Mouse (Mus musculus): ENCODE measurements at regions not wholly inside any gene's neighbourhood (a gene's known extent, or its start where the extent isn't known, plus 50 kb on each side); places are given as distances from the start of the nearest gene placed in this dataset.
"Not testable (repeated sequence)": the region's sequence is repeated elsewhere in the genome, so short reads cannot be mapped to it uniquely, and the experiment has no call there.

DNA sequence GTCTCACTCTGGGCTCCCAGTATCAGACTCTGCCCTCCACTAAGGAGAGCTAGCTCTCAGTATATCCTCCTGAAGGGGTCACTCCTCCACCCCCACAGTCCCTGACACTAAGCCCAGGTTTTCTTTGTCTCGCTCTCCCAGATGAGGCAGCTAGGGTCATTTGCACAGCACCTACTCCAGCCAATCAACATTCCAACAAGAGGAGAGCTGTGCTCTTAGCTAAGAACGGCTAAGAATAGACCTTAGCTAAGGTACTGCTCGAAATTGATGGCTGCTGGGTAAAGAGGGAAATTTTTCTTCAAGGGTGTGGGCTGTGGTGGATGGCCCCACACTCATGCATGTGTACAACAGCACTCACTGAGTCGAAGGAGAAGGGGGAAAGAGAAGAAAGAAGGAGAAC is 86.3 kb upstream of the Nt5e start:
- no peak for DNase-seq

DNA sequence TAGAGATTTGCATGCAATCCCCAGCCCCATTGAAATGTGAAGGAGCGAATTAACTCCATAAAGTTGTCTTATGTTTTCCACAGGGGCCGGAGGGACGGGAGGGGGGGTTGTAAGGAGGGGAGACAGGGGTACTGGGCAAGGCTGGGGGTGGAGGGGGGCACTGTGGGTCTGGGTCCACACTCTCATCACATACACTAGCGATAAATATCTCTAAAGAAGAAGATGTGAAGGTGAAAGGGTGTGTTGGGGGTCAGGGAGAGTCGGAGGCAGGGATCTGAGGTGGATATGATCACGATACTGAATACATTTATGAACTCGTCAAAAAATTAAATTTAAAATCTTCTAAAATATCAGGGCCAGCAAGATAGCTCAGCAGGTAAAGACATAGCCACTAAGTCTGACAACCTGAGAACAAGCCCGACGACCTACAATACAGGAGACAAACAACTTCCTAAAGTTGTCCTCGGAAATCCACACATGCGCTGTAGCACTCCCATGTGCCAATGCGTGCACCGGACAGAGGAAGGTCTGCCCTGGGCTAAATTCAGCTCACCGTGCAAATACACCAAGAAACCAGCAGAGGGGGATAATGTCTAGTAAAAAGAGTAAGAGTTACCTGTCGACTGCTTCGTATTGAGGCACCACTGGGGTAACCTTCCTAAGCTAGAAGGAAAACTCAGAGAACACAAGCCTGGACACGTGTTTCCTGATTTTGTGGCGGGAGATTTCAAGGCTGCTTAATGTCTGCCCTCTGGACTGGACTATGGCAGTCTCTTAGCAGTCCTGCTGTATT is 85.6 kb upstream of the Nt5e start:
- DNase-seq = peak; percentile 63 to 68

DNA sequence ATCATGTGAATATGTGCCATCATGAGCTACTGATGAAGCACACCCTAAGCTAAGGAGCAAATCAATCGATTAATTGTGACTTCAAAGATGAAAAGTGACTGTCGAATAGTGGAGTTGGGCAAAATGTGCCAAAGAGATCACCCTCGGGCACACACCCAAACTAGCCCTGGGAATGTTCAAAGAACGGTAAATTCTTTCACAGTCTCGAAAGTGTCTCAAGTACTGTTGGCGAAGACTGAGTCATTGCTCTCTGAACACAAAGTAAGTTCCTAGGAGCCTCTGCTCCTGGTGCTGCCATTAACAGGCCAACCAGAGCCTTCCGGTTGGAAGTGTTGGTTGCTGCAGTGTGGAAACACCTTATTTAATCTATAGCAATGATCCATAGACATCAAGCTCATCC is 84.5 kb upstream of the Nt5e start:
- DNase-seq = no peak

DNA sequence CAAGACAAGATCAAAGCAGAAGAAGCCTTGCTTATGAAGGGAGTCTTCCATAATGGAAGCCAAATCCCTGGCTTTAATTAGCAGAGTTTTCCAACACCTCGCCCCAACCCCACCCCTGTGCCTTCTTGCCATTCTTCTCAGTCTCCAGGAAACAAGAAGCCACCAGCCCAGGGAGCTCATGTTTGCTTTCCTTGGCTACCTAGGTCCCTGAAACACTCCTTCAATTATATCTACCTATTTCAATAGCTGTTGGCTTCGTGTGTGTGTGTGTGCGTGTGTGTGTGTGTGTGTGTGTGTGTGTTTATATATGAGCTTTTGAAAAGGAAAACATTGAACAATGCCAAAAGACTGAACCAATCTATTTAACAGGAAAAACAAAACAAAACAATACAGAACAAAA is 82.5 kb upstream of the Nt5e start:
- no peak for DNase-seq

DNA sequence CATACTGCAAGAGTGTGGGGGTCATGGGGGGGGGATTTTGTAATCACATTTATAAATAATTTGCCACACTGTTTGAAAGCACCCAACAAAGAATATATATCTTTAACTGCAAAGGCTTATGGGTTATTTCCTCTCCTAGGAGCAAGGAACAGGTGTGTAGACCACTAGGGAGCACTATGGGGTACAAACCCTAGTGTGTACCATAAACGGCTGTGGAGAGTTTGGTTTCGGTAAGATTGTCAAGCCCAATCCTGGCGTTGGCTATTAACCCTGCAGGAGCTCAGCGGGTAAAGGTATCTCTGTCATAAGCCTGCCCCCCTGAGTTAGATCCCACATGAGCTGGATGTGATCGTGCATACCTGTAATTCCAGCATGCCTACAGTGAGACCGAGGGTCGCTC is 71.0 kb upstream of the Nt5e start:
- DNase-seq = no peak

DNA sequence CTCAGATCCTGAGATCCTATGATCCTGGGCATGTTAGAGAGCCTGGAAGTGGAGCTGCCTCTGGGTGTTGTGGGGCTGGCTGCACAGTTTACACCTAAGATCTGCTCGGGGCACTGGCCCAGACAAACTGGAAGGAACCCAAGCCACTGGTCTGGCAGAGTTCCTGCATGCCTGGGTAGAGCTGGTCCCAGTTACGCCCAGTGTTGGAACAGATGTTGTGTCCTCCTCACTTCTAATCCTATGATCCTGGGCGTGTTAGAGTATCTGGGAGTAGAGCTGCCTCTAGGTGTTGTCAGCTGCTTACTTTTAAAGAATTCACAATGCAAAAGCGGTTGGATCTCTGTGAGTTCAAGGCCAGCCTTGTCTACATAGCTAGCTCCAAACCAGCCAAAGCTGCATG is 67.4 kb upstream of the Nt5e start:
- no peak for DNase-seq

DNA sequence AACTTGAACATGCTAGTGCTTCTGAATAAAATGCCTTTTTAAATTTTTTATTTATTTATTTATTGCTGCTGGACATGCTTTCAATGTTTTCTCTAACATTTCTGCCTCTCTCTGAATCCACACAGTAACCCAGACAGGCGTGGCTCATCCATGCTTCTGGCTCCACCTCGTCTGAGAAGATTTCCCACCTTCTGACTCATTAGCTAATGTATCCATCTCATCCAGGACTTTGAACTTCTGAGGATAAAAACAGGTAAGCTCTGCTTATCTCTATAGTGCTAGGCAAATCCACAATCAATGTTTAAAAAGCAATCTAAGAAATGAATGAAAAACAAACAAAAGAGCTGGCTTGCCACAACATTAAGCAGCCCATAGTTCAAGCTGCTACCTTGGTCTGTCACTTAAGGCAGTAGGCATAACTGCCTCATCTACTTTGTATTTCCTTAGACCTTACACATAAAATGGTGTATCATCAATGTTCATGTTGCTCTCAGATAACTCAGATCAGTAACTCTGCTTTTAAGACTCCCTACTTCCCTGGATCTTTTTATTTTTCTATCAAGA is 66.8 kb upstream of the Nt5e start:
- DNase-seq = no peak

DNA sequence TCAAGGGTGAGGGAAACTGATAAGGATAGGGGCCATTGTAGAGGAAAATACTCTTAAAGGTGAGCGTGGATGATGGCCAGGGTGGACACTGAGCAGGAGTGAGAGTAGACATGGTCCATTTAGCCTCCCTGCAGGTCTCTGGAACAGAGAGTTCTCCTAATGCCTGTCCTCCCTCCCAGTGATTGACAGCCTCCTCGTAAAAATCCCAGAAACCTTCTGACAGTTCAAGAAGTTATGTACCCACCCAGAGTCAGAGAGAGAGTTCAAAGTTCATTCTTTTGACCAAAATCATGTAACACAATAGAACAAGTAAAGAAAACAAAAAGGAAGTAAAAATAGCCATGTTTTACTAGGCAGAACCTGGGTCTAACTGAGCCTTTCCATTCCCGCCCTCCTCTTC is 64.5 kb upstream of the Nt5e start:
- DNase-seq = no peak

DNA sequence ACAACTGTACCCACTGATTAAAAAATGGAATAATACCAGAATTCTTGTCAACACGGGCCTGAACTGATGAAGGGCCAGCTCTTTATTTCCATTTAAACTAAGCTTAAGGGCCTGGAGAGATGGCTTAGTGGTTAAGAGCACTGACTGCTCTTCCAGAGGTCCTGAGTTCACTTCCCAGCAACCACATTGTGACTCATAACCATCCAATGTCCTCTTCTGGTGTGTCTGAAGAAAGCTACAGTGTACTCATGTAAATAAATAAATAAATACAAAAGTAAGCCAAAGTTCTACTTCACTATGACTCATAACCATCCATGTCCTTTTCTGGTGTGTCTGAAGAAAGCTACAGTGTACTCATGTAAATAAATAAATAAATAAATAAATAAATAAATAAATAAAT is 60.7 kb upstream of the Nt5e start:
- DNase-seq = not testable (repeated sequence)

DNA sequence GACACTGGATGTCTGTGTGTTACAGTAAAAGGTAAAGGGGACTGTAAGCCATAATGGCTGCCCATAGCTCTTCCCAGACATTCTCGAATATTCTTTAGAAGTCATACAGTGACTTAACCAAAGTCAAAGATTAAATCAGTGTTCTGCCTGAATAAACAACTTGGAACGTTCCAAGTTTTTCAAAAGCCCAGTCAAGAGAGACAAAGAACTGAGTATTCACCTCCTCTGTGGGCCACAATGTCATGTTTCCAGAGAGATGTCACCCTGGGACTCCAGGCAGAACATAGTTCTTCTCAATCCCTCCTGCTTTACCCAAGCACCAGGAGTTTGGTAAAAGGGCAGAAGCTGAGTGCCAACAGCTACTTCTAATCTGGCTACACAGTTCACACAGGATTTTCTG is 58.2 kb upstream of the Nt5e start:
- DNase-seq = no peak

DNA sequence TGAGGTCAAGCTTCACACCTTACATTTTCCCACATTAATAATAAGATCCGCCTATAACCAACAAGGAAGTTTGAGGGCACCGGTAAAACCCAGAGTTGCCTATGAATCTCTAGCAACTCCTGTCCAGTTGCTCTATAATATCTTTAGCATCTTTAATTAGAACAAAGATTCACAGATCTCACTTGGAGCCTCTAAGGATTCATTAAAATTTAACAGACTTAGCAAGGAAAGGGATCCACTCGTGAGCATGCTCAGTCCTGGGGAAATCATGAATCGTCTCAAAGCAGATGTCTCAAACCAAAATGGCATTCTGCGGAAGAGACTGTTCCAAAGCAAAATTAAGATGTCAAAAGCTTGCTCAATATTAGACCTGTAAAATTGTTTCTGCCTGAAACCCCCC is 57.8 kb upstream of the Nt5e start:
- no peak for DNase-seq

DNA sequence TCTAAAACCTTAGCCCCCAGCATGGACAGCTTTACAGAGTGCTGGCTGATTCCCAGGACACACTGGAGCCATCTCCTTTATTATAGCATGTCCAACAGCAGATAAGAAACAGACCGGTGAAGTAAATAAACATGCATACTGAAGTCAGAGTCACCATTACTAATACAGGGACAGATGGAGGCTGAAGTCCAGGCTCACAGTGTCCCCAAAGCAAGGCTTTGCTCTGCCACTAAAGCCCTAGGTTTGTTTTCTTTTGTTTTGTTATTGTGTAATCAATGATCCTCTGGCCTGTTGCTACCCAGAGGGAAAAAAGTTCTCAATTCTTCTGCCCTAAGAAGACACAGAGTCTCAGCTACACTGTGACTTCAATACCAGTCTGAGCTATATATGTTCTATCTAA is 56.2 kb upstream of the Nt5e start:
- DNase-seq = no peak

DNA sequence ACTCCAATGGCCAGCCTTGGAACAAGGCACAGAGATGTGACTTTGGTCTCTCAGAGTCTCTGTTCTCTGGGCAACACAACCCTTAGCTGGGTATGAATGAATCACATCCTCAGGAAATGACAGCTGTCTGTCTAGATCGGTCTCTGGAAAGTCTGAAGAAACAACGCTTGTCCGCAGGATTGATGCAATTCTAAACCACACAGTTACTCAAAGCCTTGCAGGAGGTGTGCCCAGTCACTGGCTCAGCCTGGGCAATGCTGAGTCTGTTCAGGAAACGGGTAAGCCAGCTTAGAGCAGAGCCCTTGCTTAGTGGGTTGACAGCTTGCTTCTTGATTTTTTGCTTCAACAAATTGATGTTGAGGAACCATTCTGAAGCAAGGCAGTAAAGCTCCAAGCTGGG is 53.7 kb upstream of the Nt5e start:
- no peak for DNase-seq

DNA sequence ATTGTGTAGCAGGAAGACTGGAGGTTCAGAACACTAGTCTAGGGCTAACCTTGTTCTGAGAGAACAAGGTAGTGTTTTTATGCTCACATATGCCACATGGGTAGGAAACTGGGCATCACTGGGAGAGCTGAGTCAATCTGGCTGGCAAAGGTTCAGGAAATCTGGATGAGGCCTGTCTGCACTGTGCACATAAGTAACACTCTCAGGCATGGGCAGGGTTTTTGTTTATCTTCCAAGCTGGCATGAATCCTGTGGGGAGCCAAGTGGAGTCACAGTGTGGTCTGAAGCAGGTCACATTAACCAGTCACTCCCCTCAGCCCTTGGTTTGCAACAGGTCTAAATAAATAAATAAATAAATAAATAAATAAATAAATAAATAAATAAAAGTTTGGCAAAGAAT is 53.0 kb upstream of the Nt5e start:
- DNase-seq = no peak

DNA sequence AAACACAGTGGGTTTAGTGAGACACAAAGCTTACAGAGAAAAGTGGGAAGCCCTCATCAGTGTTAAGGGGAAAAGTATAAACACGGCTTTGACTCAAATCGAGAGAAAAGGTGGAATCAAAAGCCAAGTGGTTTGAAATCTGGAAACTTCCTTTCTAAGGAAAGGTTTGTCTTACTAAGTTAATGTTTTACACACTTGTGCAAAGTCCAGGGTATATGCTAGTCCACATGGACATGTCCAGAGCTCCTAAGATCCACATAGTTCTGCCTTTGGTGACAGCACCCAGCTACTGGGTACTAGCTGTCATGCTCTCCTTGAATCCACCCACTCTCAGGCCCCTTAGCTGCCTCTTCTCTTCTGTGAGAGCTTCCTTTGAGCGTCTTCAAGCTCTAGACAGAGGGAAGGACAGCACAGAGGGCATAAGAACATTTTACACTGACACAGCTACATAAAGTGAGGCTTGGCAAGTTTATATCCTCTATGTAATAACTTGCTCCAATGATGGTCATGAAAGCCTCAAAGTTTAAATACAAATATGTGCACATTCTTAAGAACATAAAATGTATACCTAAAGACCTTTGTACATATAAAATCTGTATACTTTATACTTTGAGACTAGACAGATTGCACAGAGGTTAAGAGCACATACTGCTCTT is 52.2 kb upstream of the Nt5e start:
- DNase-seq = no peak

DNA sequence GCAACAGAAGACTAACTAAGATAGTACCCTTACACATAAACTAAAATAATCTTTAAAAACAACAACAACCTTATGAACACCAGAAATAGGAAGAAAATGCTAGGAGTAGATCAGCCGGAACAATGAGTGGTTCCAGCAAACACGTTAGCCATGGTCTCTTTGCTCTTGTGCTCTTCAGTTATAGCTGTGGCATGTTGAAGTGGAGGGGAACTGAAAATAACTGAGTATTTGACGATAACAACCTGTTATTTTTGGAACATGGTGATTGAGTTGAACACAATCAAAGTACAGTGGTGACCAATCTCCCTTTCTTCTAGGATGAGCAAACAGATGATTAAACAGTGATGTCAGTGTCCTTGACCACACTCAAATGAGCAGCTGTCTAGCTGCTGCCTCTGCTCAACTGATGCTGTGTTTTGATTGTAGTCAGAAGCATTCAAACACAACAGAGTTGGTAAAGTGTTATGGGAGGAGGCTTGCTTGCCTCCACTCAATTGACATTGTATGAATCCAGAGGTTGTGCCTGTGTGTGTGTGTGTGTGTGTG is 50.9 kb upstream of the Nt5e start:
- no peak for DNase-seq

DNA sequence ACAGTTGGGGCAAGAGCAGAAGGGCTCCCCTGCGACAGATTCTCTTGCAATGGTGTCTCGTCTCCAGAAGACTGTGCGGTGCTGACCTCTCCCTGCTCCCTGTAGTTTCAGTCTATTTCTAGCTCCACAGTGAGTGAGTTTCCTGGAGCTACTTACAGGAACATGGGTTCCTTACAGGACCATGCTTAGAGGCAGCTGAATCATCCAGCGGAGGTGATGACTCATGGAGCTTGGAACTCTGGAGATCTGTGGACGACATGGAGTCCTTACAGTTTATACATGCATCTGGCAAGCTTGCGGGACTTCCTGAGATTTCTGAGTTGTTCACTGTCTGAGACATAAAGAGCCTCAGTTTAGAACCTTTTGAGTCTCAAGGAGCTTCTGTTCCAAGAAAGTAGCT is 50.0 kb upstream of the Nt5e start:
- DNase-seq = no peak
